Mouse (Mus musculus): ENCODE results near the gene Myrip.

Gene Myrip

DNA sequence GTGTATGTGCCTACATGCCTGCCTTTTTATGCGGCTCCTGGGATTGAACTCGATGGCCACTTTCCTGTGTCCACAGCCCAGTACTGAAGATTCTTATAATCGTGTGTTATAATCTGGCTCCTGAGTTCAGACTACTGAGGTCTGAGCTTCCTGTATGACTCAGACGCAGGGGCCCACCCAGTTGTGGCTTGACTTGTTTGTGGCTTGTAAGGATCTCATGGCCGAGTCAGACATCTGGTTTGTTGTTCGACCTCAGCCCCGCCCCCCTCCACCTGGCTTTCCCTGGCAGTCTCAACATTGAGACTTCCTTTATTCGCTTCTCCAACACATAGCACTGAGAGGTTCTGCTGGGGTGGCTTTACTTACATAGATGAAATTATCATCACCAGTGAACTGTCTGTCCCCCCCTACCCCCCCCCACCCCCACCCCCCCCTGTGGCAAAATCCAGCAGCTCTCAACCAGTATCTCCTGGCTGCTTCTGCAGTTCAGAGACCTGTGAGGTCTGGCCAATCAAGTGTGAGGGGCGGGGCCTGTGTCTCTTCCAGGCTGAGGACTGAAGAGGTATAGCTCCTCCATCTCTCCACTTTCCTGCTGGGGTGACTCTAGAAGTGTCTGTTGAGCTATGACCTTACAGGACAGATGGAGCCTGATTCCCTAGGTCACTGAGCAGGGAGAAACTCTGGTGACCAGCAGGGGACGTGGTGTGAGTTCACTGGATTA, 38.8 kb downstream of the Myrip start:
- DNase-seq, result no peak

GRCm38 (mm10) chr9:120343123-120343790, 41.9 kb downstream of the Myrip start:
- no peak for DNase-seq

DNA sequence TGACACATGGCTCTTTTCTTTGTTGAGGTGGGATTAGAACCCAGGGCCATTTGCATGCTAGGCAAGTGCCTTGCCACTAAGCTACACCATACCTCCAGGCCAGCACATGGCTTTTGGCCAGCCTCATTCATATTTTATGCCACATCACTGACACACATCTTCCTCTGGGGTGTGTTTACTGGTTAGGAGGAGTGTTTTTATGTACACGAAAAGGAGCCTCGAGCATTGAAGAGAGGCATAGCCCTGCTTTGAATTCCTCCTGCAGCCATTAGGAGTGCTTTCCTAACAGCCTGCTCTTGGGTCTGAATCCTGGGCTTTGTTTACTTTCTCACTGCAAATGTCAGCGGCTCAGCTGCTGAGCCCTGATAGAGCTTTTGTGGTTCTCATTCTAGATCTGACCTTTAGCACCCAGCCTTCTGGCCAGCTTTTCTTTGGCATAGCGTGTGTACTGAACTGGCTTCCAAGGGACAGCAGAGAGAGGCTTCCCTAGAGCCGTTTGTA, 44.4 kb downstream of the Myrip start:
- DNase-seq, result no peak

DNA sequence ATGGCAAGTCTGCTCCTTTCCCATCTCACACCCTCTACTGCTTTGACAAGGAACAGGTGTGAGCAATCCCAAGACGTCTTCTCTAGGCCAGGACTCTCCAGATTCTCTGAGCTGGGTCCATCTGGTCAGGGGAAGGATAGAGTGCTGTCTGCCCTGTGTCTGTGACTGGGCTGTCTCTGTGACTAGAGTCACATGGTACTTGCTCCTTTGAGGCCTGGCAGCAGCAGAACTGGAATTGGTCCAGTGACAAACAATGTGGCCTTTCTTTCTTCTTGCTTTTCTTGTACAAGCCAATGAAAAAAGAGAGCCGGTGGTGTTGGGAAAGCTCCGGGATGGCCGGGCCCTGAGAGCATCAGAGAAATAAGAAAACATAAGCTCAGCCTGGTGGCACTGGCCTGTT, 47.8 kb downstream of the Myrip start:
- DNase-seq, result peak; percentile 40

DNA sequence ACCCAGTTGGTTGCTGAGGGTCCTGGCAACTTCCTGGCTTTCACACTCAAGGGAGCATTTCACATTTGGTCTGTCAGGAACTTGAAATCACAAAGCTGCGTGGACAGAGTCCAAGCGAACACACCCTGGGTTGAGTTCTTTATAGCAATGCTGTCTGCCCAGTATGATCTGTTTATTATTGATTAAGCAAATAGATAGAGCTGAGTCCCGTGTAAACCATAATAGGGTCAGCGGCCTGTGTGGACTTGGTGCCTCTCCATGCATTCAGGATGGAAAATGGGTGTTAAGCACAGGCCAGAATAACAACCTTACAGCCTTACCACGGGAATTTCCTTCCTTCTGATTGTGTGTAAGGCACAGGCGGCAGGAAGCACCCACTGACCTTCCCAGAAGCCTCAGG, 49.0 kb downstream of the Myrip start:
- DNase-seq, result no peak

DNA sequence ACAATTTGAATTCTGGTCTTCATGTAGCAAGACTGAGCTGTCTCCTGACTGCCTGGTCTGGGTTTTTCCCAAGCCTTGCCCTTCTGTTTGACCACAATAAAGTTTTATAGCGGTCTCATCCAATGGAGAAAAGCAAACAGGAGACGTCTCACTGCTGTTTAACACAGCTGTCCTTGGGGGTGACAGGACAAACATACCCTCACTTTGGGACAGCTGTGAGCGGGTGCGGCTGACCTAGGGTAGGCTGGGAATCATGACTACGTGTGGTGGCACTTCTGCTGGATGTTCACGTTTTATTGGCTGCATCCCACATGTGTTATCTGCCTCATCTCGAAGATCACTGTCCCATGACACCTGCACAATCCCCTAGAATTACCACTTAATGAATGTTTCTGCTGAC, 49.7 kb downstream of the Myrip start:
- DNase-seq, result no peak

GRCm38 (mm10) chr9:120351474-120351873, 50.2 kb downstream of the Myrip start:
- DNase-seq, result no peak

DNA sequence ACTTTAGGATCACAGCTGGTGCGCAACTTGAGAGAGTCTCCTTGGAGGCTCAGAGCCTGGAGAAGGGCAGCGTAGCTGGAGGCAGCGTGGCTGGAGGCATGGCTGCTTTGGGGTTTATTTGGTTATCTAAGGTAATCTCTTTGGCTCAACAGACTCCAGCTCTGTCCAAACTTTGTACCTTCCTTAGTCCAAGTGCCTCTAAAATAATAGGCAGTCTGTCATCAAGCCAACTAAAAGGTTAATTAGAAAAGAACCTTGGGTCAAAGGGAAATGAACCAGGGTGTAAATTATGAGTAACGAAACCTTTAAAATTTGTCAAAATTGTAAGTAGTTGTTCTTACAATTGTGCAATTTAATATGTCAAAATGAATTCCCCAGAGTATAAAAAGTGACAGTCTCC, 51.7 kb downstream of the Myrip start:
- no peak for DNase-seq

DNA sequence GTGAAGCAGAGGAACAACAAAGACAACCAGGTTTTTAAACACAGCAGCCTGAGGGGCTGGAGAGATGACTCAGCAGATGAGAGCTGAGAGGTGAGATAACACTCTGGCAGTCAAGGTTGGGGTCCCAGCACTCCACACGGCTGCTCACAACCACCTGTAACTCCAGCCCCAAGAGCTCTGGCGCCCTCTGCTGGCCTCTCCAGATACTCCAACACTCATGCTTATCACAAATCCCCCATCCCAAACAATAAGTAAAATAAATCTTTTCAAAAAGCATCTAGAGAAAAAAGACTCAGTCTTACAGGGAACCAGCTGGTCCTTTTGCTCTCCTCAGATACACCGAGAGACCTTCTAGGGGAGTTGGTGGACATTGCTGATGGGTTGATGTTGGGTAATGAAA, 52.7 kb downstream of the Myrip start:
- DNase-seq, result no peak

DNA sequence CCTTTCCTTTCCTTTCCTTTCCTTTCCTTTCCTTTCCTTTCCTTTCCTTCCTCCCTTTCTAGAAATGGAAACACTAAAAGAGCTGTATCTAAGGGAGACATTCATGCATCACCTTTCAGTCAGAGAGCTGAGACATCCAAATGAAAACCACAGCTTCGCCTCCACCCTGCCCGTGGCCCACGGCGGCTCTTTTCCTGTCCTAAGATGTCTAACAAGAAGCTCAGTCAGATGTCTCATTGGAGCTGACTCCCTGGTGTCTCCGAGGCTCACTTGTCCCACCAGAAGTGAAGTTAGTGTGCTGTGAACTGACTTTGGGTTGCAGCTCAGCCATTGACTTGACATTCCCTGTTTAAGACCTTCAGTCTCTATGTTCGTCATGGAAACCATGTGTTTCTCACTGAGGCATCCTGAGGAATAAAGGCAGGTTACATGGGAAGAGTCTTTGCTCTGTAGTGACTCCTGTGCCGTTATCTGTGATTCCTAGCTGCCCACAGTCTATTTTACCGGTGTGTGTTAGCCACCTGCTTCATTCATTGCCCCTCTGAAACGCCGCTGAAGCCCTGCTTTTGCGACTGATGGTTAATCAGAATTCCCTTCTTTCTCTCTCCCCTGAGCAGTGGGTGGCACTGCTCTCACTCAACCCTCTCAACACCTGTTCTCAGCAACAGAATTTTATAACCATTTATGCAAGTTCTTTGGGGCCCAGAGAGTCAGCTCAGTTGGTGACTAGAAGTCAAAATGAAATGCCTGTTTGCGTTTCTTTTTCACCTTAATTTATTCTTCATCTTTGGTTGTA, 53.4 kb downstream of the Myrip start:
- DNase-seq, result no peak

DNA sequence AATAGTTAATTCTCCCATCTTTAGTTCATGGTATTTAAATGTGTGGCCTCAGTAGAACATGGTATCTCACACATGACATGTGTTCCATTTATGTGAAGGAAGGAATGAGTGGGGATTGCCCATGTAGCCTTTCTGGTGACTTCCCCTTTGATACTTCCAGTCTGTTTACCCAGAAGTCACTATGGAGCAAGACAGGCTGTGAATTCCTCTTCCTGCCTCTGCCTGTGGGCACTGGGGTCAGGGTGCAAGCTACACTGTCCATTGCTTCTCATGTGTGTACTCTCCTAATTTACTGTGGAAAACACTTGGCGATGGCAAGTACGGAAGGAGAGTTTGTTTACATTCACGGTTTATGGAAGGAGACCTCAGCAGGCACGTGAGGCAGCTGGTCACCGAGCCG, 55.2 kb downstream of the Myrip start:
- no peak for DNase-seq

DNA sequence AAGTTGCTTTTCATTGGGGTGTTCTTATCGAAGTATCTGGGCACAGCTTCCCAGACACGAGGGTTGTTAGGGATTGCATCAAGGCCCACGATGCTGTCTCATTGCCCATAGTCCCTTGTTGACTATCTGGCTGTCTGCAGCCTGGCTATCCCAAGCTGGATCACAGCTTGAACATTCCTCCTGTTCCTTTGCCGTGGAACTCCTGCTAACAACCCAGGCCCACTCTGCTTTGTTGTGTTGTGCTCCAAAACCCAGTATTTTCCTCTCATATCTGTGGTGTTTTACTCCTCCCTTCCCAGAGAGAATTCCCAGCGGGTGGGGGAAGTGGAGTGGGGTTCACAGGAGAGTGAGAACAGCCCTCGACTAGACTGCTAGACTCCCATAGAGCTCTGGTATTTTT, 56.7 kb downstream of the Myrip start:
- DNase-seq, result no peak

GRCm38 (mm10) chr9:120360397-120361177, 59.3 kb downstream of the Myrip start:
- DNase-seq, result peak; percentile 34

GRCm38 (mm10) chr9:120361656-120362055, 60.3 kb downstream of the Myrip start:
- DNase-seq, result no peak

- no peak for DNase-seq
These were observed 61.4 kb downstream of the Myrip start for GRCm38 (mm10) chr9:120362684-120363083.

DNA sequence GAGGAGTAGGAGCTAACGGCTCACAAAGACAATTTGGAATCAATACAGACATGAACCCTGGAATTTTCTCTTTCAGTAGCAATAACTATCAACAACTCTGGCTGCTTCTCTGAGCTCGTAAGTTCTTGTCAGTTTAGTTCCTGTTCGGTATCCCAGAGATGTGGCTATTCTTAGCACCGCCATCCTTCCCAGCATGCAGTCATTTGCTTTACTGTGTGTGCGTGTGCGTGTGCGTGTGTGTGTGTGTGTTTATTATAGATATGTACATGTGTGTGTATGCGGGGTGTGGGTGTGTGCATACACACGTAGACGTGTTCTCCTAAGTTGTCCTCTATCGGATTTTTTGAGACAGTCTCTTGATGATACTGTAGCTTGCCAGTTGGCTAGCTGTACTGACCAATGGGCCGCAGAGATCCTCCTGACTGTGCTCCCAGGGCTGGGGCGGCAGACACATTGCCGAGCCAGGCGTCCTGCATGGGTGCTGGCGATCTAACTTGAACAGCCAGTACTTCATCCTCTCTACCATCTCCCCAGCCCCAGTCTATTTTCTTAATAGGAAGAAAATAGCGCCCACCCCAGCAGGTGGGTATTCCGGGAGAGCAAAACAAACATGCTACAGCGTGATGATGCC, 63.5 kb downstream of the Myrip start:
- no peak for DNase-seq

GRCm38 (mm10) chr9:120367526-120367925, 66.2 kb downstream of the Myrip start:
- DNase-seq, result no peak

DNA sequence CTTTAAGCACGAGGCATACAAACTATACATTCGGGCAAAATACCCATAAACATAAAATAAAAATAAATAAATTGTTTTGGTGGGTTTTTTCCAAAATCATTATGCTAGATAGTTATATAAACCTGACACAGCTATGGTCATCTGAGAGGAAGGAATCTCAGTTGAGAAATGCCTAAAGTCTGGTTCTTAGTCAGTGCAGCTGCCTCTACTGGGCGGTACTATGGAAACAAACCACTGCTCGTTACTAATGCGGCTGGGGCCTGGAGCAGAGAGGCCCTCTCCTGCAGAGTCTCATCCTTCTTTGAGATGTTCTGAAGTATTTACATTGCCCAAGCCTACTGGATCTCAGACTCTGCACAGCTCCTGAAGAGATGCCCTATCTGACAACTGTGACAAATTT, 70.3 kb downstream of the Myrip start:
- no peak for DNase-seq

DNA sequence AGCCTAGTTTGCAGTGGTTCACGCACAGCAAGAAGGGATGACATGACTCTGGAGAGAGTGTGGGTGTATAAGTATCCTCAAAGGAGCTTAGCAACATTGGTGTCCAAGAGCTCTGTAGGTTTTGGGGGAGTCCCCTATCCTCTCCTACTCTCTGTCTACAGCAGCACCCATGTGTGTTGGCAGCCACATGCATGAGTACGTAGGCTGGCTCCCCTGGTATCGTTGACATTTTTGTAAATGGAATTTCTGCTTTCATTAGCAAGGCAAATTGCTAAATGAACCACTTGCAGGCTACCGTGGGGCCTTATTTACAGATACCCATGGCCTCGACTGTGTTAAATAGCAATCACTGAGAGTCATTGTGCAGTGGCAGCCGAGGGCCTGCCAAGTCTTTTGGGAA, 71.0 kb downstream of the Myrip start:
- DNase-seq, result no peak

DNA sequence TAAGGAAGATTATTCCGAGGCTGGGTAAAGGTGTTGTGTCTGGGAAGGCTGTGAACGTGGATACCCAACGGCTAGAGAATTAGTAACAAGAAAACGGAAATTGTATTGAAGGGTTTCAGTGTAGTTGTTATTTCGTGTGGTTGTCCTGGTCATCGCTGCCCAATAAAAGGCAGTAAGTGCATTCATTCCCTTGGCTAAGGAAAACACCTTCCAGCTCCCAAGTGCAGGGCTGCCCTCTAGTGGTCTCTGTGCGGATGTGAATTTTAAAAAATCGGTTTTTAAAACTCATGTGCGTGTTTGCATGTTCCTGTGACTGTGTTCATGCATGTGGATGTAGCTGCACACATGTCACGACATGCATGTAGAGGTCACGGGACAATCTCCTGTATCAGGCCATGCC, 76.4 kb downstream of the Myrip start:
- DNase-seq, result peak; percentile 58

DNA sequence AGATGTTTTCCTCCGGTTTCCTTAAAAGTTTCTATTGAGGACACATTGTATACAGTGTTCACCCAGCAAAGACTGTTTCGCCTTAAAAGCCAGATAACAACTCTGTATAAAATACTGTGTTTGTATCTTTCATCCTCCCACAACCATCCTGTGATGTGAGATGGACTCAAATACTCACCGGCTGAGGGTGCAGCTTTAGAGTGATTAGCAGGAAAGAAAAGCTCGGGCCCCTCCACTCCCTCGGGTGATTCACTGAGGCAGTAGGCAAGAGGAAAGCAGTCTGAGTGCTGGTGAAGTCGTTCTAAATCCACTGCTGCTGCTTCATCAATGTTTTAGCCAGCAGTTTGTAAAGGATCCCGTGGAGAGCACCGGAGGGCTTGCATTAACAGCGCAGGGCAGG, 93.9 kb downstream of the Myrip start:
- no peak for DNase-seq

DNA sequence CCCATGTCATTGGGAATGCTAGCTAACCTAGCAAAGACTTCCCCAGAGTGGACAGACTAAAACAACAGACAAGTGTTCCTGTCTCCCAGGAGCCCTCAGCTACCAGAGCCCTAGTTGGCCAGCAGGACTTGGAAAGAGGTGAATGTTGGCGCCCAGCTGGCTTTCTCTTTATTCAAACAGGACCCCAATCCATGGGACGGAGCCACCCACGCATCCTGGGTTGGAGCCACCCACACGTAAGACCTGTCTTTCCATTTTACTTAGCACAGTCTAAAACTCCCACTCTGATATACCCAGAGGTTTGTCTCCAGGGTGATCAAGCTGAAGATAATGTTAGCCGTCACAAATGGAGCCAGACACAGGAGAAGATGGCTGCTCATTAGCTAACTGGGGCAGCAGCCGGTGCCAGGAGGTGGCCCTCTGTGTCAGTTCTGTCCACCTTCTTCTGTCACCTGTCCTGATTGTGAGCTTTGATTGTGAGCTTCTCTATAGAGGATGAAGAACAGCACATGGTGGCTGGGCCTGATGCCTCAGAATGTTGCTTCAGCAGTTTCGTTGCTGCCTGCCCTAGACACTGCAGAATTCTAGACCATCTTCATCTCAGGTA, 95.4 kb downstream of the Myrip start:
- no peak for DNase-seq

All from cerebellum, adult 8-10 months (tissue).